Mouse (Mus musculus): Measurements from ENCODE around the gene Fam171a1. TPM values are rescaled to one million over a fixed set of nuclear protein-coding genes. Genes with fewer than 3 reads are reported as not detected.

The Fam171a1 gene
- total RNA-seq, 2 experiments from 2014 or later = 2.0 to 3.3 TPM

DNA sequence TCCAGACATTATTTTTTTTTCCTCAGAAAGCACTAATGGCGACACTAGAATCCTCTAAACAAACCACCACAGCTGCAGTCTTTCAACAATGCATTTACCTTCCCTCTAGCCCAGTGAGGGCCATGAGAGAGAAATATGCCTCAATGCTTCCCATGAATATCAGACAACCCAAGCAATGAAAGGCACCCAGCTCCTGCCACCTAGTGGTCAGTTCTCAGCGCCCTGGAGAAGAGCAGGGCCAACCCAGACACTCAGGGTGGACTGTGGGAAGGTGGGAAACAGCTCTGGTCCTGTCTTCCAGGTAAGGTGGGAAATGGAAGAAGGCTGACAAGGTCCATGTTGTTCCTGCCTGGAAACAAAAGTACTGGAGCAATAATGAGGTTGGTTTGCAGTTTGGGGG is 115.0 kb downstream of the Fam171a1 start:
- peak; percentile 91 for ATAC-seq (replicated peaks; ENCODE audit: poor library complexity, severe bottlenecking)

DNA sequence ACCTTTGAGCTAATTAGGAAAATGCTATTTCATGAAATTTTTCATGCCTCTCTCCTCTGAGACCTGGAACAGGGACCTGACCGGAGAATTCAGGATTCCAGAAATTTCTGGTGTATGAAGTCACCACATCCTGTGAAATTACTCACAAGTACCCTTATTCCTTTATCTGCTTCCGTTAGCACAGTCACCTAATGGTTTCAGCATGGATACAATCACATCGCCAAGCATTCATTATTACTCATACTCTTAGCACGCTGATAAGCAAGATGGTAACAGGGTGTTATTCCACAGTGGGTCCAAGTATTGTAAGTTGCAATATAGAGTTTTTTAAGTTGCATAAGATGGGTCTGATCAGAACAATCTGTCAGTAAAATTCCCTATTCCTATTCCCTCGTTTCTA is 125.2 kb downstream of the Fam171a1 start:
- no peak for ATAC-seq (replicated peaks; ENCODE audit: poor library complexity, severe bottlenecking)

DNA sequence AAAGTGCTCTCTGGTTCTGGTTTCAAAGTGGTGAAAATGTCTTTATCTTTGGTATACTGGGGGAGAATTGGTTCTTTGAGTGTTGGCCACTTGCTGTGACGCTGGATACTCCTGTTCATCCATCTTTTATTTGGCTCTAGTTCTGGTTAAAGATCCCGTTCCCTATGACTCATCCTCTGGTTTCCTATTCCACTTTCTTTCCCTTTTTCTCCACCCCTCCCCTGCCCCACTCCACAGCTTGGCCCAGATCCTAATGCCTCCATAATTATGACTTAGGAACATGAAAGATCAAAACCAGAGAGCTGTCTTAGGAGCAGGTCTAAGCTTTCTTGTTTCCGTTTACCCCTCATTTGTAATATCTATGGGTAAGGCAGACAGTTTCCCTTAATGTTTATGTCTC is 130.2 kb downstream of the Fam171a1 start:
- ATAC-seq (replicated peaks; ENCODE audit: poor library complexity, severe bottlenecking) = no peak

DNA sequence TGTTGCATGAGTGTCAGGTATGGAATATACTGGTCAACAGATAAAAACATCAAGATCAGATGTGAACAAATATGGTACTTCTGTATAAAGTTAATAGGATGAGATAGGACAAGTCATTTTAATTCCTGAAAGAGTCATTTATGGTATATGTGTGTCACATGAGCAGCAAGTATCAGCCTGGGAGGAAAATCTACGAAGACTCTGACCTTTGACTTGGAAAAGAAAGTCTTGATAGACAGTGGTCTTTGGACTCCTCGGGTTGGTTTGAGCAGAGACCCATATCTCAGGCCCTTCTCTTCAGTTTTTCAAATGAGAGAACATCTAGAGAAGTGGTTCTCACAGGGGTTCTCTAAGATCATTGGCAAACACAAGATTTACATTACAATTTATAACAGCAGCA is 137.3 kb downstream of the Fam171a1 start:
- ATAC-seq (replicated peaks; ENCODE audit: poor library complexity, severe bottlenecking) = no peak

DNA sequence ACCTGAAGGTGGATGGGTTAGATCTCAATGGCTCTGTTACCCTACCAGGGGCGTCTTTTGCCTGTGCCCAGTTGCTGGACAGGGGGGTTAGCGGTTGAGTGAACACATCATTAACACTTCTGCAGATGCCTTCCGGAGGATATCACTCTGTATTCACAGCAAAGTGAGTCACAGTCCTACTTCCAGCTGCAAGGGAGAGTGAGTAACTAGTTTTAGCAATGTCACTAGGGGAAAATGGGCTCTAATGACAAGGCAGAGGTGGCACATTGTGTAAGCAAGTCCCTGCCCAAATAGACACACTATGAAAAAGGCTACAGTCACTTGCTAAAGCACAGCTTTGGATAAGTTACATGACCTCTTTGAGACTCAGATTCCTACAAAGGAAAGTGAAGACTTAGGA is 152.4 kb downstream of the Fam171a1 start:
- no peak for ATAC-seq (replicated peaks; ENCODE audit: poor library complexity, severe bottlenecking)

DNA sequence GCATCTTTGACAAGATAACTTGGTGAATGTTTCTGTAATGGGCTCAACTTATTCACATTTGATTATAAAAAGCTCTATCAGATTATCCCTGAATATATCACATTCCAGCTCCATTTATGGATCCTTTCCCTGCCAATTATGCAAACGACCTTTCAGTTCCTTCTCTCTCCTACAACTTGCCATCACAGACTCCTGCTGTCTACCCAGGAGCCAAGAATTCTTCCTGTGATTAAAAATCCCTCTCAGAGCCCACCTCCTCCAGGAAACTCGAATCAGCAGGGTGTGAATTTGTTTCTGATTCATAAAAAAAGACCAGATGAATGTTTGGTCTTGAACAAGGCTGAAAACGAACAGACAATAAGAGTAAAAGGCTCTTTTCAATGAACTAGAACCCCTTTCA is 153.9 kb downstream of the Fam171a1 start:
- ATAC-seq (replicated peaks; ENCODE audit: poor library complexity, severe bottlenecking) = no peak

DNA sequence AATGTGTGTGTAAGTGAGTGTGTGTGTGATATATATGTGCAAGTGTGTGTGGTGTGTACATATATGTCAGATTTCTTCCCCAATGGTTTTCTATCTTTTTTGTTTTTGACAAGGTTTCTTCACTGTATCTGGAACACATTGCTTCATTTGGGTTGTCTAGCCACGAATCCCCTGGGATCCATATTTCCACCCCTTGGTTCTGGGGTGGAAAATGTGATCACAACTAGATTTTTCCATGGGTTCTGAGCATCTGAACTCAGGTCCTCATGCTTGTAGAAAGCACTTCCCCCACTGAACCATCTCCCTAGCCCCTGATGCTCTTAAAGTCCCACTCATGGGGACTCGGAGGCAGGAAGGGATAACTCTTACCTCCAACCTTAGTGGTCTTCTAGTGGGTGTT is 159.3 kb downstream of the Fam171a1 start:
- ATAC-seq (replicated peaks; ENCODE audit: poor library complexity, severe bottlenecking) = no peak

DNA sequence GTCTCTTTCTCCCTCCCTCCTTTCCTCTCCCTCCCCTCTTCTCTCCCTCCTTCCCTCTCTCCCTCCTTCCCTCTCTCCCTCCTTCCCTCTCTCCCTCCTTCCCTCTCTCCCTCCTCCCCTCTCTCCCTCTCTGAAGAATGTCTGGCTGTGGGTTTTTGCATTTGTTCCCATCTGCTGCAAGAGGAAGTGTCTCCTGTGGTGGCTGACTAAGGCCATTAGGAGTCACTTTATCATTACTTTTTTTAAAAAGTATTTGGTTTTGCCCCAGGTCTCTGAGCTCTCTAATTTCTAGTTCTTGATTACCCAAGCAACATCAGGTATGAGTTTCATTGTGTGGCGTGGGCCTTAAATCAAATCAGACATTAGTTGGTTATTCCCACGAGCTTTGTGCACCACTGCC is 162.1 kb downstream of the Fam171a1 start:
- peak; percentile 35; the same call in 1 of the 2 replicates for ATAC-seq (replicated peaks; ENCODE audit: poor library complexity, severe bottlenecking)

Other genes starting within 250 kb of the Fam171a1 start
- 13.8 and 16.6 TPM in 2 replicates for gene Nmt2, start 170.0 kb downstream of the Fam171a1 start, total RNA-seq (2014; fragmentation: Nextera tagmentation)
- 24.4 and 24.9 TPM in 2 replicates for gene Nmt2, start 170.0 kb downstream of the Fam171a1 start, total RNA-seq (2017)
- 19.7 and 22.4 TPM in 2 replicates for gene Rpp38, start 218.4 kb downstream of the Fam171a1 start, total RNA-seq (2014; fragmentation: Nextera tagmentation)
- 10.0 and 15.2 TPM in 2 replicates for gene Rpp38, start 218.4 kb downstream of the Fam171a1 start, total RNA-seq (2017)
- not detected in 2 replicates for gene Acbd7, start 221.9 kb downstream of the Fam171a1 start, total RNA-seq (2014; fragmentation: Nextera tagmentation)
- not detected in 2 replicates for gene Acbd7, start 221.9 kb downstream of the Fam171a1 start, total RNA-seq (2017)

All from granulocyte monocyte progenitor cell, adult 5-6 weeks (primary cell).